Mouse (Mus musculus) liver, embryonic 12.5 days (tissue): ENCODE results near the gene Spop. TPM values are rescaled to one million over a fixed set of nuclear protein-coding genes. Genes with fewer than 3 reads are reported as not detected.

Source experiments
- ATAC-seq: fragments of 200-750 bp; cut with Nextera tagmentation; 2 replicates; pipeline ENCODE4 v1.8.0; 2017; ENCODE audit warnings: moderate number of reproducible peaks, mild to moderate bottlenecking, moderate library complexity
- H3K27ac ChIP-seq: fragments of 300-500 bp; sonication (generic); 2 replicates; pipeline ENCODE4 v1.5.1; 2016; ENCODE audit warnings: mild to moderate bottlenecking
- H3K27me3 ChIP-seq: fragments of 300-500 bp; sonication (generic); replicated peaks from 2 replicates; pipeline ENCODE4 v1.6.1; 2016; ENCODE audit warnings: mild to moderate bottlenecking, moderate library complexity
- H3K36me3 ChIP-seq: fragments of 300-500 bp; sonication (generic); 2 replicates; pipeline ENCODE4 v1.6.1; 2016; ENCODE audit warnings: mild to moderate bottlenecking, moderate library complexity
- H3K4me1 ChIP-seq: fragments of 300-500 bp; sonication (generic); 2 replicates; pipeline ENCODE4 v1.6.1; 2016
- H3K4me2 ChIP-seq: fragments of 300-500 bp; sonication (generic); 2 replicates; pipeline ENCODE4 v1.6.1; 2016; ENCODE audit warnings: mild to moderate bottlenecking, moderate library complexity
- H3K4me3 ChIP-seq: fragments of 300-500 bp; sonication (generic); 2 replicates; pipeline ENCODE4 v1.5.1; 2016; ENCODE audit warnings: mild to moderate bottlenecking, moderate library complexity
- H3K9ac ChIP-seq: fragments of 300-500 bp; sonication (generic); 2 replicates; pipeline ENCODE4 v1.6.1; 2016; ENCODE audit warnings: mild to moderate bottlenecking, moderate library complexity
- H3K9me3 ChIP-seq: fragments of 300-500 bp; sonication (generic); replicated peaks from 2 replicates; pipeline ENCODE4 v1.6.1; 2016; ENCODE audit warnings: mild to moderate bottlenecking, moderate library complexity
- WGBS: fragments of 180-500 bp; shearing (Covaris S2); methylation state at CpG from one replicate; pipeline ENCODE4 v1.1.7; 2016; ENCODE audit not compliant: insufficient replicate concordance; 5-methylcytosine and 5-hydroxymethylcytosine counted together
- polyA plus RNA-seq: library from polyadenylated mRNA; unstranded; fragments of >200 nt; fragmentation: Nextera tagmentation; extraction: Ambion mirVana; gene quantifications from 2 replicates; pipeline ENCODE4 v1.2.1, GENCODE M21; 2016

The Spop gene
- polyA plus RNA-seq, 1 experiment from 2014 or later: 90.8 TPM

DNA sequence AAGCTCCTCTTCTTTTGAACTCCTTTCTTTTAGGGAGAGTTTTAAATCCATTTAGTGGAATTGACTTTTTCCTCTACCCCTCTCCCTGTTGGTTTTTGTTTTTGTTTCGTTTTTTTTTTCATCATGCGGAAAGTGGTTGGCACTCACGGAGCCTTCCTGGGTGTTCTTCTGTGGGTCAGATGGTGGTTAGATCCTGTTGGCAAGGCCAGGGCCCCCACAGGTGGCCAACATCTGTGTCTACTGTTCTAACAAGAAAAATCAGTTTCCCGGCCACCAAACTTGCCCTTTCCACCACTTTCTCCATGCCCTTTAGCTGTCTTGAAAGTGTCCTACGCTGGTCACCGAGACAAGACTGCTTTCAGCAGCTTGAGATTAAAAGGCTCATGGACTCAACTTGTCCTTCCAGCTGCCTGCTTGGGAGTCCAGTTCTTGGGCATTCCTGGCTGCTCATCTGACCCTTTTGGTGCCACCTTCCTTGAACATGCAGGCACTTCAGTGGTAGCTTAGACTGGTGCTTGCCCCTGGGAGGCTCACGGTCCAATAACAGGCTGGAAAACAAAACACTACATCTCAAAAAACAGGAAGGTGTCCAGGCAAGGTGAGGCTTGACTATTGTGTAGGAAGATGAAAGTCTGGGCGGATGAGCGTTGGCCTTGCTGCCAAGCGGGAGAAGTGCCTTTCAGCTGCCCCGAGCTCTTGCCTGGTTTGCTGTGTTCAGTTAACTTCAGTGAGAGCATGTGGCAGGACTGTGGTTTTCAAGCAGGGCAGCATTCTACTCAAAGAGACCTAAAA is 21.0 kb upstream of the Spop start:
- H3K4me2 ChIP-seq: no peak overlapping the region
- 79% methylated on average over 11 of the region's 11 CpGs for WGBS
- peaks cover 43% of the 10 kb centered on the region for H3K36me3 ChIP-seq
- no peak overlapping the region for H3K4me3 ChIP-seq
- H3K9ac ChIP-seq: no peak overlapping the region
- no peaks in the 10 kb centered on the region for H3K9me3 ChIP-seq
- no peaks in the 10 kb centered on the region for H3K27me3 ChIP-seq
- H3K27ac ChIP-seq: no peak overlapping the region
- no peak for ATAC-seq
- no peaks in the 10 kb centered on the region for H3K4me1 ChIP-seq

DNA sequence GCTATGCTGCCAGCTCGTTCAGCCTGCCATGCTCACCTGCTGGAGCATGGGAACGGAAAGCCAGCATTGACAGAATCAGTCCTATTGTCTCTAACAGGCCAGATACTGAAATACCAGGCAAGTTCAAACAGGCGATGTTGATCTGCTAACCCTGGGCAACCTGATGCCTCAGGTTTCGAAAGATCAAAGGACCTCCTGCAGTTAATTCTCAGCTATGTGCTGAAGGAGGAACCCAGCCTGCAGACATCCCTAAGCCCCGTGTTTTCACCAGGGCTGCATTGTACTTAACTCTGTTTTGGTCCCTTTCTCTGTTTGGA is 20.4 kb upstream of the Spop start:
- 44% methylated on average over 5 of the region's 5 CpGs for WGBS
- Histone ChIP-seq H3K4me2 (no peak overlapping the region), H3K27me3 (peaks cover 5% of the 10 kb centered on the region), H3K9me3 (no peaks in the 10 kb centered on the region), H3K9ac (no peak overlapping the region), H3K27ac (no peak overlapping the region), H3K4me1 (no peaks in the 10 kb centered on the region), H3K4me3 (no peak overlapping the region), H3K36me3 (peaks cover 37% of the 10 kb centered on the region)
- ATAC-seq: no peak

DNA sequence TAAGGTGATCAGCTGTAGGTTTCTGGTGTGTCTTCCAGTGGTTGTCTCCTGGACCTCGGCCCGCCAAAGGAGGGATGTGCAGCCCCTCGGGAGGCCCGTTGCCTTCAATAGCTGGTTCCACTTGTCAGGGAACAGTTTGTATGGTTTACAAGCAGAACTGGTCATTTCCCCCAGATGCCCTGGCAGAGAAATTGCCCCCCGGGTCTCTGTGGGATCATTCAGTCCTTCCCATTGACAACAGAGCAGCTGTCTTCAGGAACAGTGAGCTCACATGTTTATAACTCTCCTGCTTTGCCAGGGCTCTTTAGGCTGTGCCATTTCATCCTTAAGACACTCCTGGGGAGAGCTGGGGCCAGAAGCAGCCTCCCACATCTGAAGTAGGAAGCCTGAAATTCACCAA is 19.8 kb upstream of the Spop start:
- Histone ChIP-seq H3K4me2 (no peak overlapping the region), H3K9ac (no peak overlapping the region), H3K27me3 (peaks cover 11% of the 10 kb centered on the region), H3K36me3 (peaks cover 31% of the 10 kb centered on the region), H3K4me1 (no peaks in the 10 kb centered on the region), H3K4me3 (no peak overlapping the region), H3K9me3 (no peaks in the 10 kb centered on the region), H3K27ac (no peak overlapping the region)
- 57% methylated on average over 5 of the region's 5 CpGs for WGBS
- ATAC-seq: no peak

DNA sequence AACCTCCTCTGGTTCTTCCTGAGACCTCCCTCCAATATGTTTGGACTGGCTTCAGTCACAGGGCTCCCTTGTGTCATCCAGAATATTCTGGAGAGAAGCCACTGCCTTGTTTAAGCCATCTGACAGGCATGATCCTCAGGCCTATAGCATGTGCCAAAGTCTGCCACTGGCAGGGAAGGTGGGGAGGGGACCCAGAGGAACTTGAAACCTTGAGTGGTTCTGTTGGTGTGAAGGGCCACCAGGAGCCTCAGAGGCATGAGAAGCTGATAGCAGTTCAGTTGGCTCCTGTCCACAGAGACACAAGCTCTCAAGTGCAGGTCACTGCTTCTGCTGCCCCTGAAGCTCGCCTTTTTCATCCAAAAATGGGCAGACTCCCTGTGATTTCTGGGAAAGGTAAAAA is 17.3 kb upstream of the Spop start:
- H3K36me3 ChIP-seq: 0 out of 2 replicates have a peak, but pooled peaks cover 7% of the 10 kb centered on the region
- H3K9ac ChIP-seq: no peak overlapping the region
- H3K27ac ChIP-seq: no peak overlapping the region
- no peaks in the 10 kb centered on the region for H3K9me3 ChIP-seq
- 21% methylated on average over 1 of the region's 1 CpGs for WGBS
- ATAC-seq: no peak
- H3K4me2 ChIP-seq: no peak overlapping the region
- H3K4me3 ChIP-seq: no peak overlapping the region
- H3K4me1 ChIP-seq: no peaks in the 10 kb centered on the region
- peaks cover 35% of the 10 kb centered on the region for H3K27me3 ChIP-seq

DNA sequence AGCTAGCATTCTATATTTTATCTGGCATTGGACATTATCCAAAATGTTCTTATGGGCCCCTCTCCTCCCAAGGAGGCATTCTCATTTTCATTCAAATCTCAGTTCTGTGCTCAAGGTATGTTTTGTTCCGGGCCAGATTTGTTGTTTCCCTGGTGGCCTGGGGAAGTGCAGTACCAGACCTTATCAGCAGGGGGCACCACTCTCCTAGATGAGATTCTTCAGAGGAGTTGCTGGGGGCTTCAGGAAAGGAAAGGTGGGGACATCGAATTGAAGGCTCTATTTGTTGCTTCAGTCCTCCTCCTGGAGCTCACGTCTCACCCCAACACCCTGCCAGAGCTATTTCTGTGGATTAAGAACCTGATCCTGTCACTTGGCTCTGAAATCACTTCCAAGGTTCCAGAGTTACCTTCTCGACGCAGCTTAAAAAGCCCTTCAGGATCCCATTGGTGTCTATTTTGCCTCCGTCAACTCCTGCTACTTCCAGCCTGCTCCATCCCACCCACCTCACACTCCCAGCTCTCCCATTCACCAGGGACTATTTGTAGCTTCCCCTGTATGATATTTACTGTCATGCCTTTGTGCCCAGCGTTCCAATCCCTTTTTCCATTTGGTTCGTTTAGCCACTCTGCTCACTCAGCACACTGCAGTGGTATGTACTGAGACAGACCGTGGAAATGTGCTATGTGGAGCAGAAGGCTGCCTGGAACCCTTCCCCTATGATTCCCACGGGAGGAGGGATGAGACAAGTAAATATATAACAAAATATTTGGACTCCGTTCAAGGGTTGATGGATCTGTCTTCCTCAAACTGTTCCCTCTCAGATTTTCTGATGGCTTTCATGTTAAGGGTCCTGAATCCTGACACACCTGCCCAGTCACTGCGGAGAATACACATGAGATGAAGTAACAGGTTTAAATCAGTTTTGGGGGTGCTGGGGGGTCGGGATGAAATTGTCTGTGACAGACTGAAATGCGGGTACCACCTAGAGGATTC is 15.7 kb upstream of the Spop start:
- Histone ChIP-seq H3K27me3 (peaks cover 43% of the 10 kb centered on the region), H3K4me3 (no peak overlapping the region), H3K9ac (no peak overlapping the region), H3K27ac (no peak overlapping the region), H3K36me3 (no peaks in the 10 kb centered on the region), H3K4me2 (no peak overlapping the region), H3K4me1 (no peaks in the 10 kb centered on the region), H3K9me3 (no peaks in the 10 kb centered on the region)
- WGBS: 49% methylated on average over 14 of the region's 14 CpGs
- no peak for ATAC-seq

DNA sequence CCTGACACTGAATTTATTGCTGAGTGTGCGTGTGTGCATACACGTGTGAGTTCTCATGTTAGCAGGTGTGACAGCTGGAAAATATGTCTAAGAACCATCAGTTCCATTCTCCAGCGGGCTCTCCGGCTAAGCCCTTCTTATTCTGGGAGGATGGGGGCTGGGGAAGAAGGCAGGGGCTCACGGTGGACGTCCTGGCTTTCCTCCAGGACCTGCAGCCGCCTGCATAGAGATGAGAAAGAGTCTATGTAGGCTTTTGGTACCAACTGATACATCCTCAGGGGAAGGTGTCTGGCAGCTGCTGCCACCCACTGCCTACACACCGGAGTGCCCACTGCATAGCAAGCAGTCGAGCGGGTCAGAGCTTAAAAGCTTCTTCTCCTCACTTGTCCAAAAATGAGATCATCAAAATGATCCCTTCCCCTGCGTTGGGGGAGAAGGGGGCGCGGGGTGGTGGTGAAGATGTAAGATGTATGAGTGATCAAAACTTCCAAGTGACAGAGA is 14.3 kb upstream of the Spop start:
- Histone ChIP-seq H3K36me3 (no peaks in the 10 kb centered on the region), H3K9ac (no peak overlapping the region), H3K27ac (no peak overlapping the region), H3K9me3 (no peaks in the 10 kb centered on the region), H3K27me3 (peaks cover 54% of the 10 kb centered on the region), H3K4me1 (no peaks in the 10 kb centered on the region), H3K4me2 (no peak overlapping the region), H3K4me3 (no peak overlapping the region)
- 68% methylated on average over 13 of the region's 13 CpGs for WGBS
- ATAC-seq: no peak

DNA sequence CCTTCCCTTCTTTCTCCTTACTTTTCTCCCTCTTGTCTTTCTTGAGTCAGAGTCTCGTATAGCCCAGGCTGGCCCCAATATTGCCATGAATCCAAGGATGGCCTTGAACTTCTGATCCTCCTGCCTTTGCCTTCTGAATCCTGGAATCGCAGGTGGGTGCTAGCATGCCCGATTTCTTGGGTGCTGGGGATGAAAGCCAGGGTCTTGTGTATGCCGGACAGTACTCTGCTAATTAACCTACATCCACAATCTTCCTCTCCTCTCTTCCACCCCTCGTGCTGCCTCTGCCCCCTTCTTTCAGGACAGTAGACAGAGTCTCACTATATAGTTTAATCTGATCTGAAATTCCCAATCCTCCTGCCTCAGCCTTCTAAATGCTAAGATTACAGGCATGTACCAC is 12.3 kb upstream of the Spop start:
- WGBS: 71% methylated on average over 5 of the region's 5 CpGs
- peaks cover 54% of the 10 kb centered on the region for H3K27me3 ChIP-seq
- H3K4me3 ChIP-seq: no peak overlapping the region
- H3K9ac ChIP-seq: no peak overlapping the region
- H3K9me3 ChIP-seq: no peaks in the 10 kb centered on the region
- no peaks in the 10 kb centered on the region for H3K4me1 ChIP-seq
- H3K27ac ChIP-seq: no peak overlapping the region
- H3K36me3 ChIP-seq: no peaks in the 10 kb centered on the region
- no peak for ATAC-seq
- H3K4me2 ChIP-seq: no peak overlapping the region

DNA sequence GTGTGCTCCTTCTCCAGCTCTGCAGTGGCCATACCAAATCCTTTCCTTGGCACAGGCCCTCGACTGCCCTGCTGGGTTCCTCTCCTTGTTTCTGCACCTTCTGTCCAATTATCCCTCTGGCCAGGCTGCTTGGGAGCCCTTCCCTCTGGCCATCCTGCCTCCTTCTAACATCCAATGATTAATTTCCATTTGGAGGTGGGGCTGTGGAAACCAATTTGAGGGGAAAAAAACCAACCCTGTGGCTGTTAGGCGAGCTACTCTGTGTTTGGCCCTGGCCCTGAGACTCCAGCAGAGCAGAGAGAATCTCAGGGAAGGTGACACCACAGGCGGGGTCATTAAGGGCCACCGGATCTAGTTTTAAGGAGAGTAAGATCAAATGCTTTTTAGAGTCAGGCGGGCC is 11.7 kb upstream of the Spop start:
- Histone ChIP-seq H3K4me3 (no peak overlapping the region), H3K27me3 (peaks cover 54% of the 10 kb centered on the region), H3K4me1 (no peaks in the 10 kb centered on the region), H3K4me2 (no peak overlapping the region), H3K27ac (no peak overlapping the region), H3K9ac (no peak overlapping the region), H3K9me3 (no peaks in the 10 kb centered on the region), H3K36me3 (no peaks in the 10 kb centered on the region)
- ATAC-seq: no peak
- WGBS: 38% methylated on average over 5 of the region's 5 CpGs

DNA sequence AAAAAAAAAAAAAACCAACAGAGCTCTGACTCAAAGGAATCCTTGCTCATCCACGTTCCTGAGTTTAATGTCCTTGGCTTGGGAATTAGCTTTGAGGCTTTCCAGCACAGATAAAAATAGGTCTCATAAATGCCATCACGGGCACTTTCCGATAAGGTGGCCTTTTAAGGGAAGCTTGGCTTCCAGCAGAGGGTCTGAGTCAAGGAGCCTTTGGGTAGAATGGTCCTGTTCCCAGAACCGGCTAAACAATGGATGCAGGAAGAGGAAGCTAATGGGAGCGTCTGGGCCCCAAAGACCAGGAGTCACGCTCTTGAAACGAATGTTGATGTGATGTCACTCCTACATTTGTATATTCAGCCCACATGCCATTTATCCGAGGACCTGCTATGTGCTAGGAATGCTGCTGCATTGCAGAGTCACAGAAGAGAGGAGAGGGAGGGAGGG is 11.2 kb upstream of the Spop start:
- Histone ChIP-seq H3K27me3 (peaks cover 54% of the 10 kb centered on the region), H3K4me1 (no peaks in the 10 kb centered on the region), H3K27ac (no peak overlapping the region), H3K9ac (no peak overlapping the region), H3K9me3 (no peaks in the 10 kb centered on the region), H3K4me2 (no peak overlapping the region), H3K4me3 (no peak overlapping the region), H3K36me3 (no peaks in the 10 kb centered on the region)
- no peak for ATAC-seq
- 30% methylated on average over 8 of the region's 8 CpGs for WGBS

DNA sequence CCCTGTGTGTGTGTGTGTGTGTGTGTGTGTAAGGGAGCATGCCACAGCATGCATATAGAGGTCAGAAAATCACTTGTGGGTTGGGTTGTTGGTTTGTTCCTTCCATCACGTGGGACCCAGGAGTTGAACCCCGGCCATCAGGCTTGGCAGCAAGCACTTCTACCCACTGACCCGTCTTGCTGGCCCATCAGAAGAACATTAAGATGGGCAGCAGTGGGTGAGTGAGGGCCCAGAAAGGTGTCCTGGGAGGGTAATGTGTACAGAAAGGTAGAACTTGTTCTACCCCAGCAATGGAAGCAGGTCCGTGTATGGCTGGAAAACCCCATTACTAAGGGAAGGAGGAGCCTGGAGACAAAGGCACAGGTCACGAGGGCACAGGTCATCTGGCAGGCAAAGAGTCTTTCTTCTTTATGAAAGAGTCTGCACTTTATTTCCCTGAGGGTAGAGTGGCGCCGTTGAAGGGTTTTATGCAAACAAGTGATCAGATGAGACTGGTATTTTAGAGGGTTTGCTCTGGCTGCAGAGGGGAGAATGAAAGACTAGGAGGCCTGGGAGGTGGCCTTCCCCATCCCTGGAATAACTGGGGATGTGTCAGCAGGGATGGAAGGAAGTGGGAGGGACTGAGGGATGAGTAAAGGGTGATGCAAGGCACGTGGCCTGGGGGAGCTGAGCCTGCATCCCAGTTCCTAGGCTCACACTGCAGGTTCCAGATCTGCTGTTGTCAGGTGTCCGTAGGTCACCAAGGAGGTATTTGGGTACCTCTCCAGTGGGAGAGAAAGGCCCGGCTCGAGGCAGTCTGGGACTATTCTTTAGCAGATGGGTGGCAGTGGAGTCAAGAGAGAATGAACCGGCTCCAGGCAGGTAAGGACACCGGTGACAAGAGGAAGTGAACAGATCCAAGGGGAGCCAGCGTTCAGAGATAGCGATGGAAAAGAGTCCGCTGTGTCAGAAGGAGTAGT is 10.2 kb upstream of the Spop start:
- no peak overlapping the region for H3K4me3 ChIP-seq
- H3K27ac ChIP-seq: no peak overlapping the region
- H3K4me1 ChIP-seq: no peaks in the 10 kb centered on the region
- H3K27me3 ChIP-seq: peaks cover 48% of the 10 kb centered on the region
- no peaks in the 10 kb centered on the region for H3K9me3 ChIP-seq
- no peak for ATAC-seq
- H3K36me3 ChIP-seq: no peaks in the 10 kb centered on the region
- H3K9ac ChIP-seq: no peak overlapping the region
- 66% methylated on average over 16 of the region's 16 CpGs for WGBS
- no peak overlapping the region for H3K4me2 ChIP-seq

DNA sequence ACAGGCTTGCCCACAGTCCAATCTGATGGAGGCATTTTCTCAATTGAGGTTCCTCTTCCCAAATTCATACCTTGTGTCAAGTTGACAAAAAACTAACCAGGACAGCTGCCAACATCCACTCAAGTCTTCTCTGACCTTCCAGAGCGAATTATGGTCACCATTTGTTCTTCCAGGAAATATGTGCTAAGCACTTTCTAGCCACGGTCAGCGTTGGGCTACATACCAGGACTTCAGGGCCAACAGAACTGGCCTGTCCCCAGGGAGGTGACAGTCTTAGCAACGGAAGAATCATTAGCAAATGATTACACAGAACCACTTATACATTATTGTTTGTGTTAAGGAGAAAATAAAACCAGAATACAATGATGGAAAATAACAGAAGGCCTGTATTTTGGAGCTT is 8.1 kb upstream of the Spop start:
- no peak overlapping the region for H3K4me3 ChIP-seq
- H3K27me3 ChIP-seq: peaks cover 27% of the 10 kb centered on the region
- H3K9ac ChIP-seq: no peak overlapping the region
- H3K27ac ChIP-seq: no peak overlapping the region
- H3K9me3 ChIP-seq: no peaks in the 10 kb centered on the region
- H3K4me1 ChIP-seq: no peaks in the 10 kb centered on the region
- no peaks in the 10 kb centered on the region for H3K36me3 ChIP-seq
- no peak overlapping the region for H3K4me2 ChIP-seq
- WGBS: 65% methylated on average over 4 of the region's 4 CpGs
- ATAC-seq: no peak
